Mouse (Mus musculus): ENCODE measurements at regions not wholly inside any gene's neighbourhood (a gene's known extent, or its start where the extent isn't known, plus 50 kb on each side); places are given as distances from the start of the nearest gene placed in this dataset.

DNA sequence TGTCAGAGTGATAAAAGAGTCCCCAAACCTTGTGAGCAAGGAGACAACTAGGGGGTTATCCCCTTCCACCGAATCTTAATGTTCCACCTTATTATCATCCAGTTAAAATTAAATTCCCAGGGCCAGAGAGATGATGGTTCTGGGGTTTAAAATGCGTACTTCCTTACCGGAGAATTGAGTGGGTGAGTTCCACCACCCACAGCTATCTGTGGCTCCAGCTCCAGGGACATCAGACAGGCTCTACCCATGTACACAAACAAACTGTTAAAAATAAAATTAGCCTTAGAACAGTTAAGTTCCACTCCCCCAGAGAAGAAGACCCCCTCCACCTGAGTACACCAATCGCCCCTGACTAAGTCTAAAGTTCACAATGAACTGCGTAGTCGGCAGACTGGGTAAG lies 52.0 kb upstream of the Mgat5 start:
- no peak for DNase-seq

DNA sequence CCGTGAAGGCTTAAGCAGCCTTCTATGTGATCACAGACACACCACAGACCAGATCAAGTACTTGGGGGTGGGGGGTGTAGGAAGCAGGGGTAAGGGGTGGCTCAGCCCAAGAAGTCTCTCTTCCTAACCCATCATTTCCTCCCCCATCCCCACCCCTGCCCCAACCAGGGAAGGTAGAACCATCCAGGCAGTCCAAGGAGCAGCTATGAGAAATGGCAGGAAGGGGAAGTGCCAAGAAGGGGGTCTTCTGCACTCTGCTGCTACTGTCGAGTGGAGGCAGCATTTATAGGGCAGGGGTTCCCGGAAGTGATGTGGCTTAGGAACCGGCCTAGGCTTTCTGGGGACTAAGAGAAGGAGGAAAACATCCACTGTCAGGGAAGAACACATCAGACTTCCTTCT lies 69.3 kb upstream of the Mgat5 start:
- no peak for DNase-seq

- no peak for DNase-seq
Measured at GRCm38 (mm10) chr1:127131871-127132270, 72.9 kb upstream of the Mgat5 start.

GRCm38 (mm10) chr1:127124862-127125261 lies 80.0 kb upstream of the Mgat5 start:
- no peak for DNase-seq

- DNase-seq: no peak
Measured at GRCm38 (mm10) chr1:127118019-127118418, 86.8 kb upstream of the Mgat5 start.

DNA sequence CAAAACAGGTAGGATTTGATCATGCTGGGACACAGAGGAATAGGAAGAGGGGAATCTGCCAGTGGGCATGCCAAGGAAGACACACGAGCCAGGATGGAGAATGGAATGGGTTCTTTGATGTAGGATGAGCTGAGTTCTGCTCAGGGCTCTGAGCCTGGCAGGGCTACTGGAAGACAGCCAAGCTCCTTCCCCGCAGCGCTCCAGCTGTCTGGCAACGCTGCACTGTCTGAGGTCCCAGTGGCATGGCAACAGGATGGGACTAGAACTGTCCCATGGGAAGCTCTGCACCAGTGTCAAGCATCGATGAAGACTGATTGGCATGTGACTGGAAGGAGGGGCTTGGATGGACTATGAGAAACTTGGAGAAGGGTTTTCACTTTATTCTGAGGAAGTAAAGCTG lies 97.3 kb upstream of the Mgat5 start:
- DNase-seq: no peak

GRCm38 (mm10) chr1:127105861-127106260 lies 99.0 kb upstream of the Mgat5 start:
- DNase-seq: no peak

DNA sequence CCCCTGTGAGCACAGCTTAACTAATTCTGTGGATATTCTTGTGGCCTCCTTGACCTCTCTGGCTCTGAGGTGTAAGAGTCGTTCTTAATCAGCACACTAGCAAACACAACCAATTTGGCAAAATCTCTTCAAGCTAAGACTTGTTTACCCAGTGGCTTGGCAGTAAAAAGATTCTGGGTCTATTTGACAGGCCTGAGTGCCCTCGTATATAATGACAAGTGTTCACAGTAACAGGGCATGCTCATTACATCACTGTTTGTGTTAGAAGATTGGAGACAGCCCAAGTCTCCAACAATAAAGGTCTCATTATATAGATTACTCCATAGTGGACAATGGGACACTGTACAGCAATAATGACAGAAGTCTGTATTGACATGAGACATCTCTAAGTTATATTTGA lies 101.2 kb upstream of the Mgat5 start:
- DNase-seq: no peak

DNA sequence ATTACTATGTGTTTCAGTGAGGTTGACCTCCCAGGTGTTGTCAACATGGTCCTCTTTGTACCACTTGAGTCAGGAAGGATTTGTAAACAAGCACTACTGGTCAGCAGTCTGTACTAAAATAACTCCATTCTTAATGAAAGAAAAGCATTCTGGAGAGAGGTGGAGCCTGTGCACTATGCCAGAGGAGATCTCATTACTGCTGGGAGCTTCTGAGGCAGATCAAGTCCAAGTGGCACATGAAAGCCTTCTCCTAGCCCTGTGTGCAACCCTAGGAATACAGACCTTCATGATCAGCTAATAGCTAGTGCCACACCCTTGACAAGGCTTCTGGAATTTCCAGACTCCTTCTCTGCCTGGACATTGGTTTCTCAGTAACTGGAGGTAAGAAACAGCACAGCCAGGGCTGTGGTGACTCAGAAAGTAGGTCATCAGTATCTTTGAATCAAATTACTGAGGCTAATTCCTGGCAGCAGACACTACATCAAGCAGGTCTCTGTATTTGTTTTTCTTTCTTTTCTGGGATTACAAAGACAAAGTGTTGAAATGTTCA lies 105.9 kb upstream of the Mgat5 start:
- DNase-seq: no peak

- no peak for DNase-seq
Measured at GRCm38 (mm10) chr1:127087616-127088015, 117.2 kb upstream of the Mgat5 start.

DNA sequence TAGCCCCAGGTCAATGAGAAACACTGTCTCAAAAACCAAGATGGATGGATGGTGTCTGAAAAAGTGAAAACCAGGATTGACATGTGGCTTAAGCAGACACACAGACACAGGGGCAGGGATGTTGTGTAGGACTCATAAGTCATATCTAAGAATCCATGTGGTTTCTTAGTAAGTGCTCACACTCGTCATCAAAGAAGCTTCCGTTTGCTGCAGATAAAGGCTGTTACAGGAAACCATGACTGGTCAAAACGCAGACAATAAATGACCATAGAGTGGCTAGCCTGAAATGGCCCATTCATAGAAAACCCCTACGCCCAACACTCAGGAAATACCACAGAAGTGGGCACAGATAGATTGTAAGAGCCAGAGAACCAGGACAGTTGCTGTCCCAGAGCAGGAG lies 118.8 kb upstream of the Mgat5 start:
- no peak for DNase-seq

- DNase-seq: no peak
Measured at GRCm38 (mm10) chr1:127083761-127084308, 121.0 kb upstream of the Mgat5 start.

DNA sequence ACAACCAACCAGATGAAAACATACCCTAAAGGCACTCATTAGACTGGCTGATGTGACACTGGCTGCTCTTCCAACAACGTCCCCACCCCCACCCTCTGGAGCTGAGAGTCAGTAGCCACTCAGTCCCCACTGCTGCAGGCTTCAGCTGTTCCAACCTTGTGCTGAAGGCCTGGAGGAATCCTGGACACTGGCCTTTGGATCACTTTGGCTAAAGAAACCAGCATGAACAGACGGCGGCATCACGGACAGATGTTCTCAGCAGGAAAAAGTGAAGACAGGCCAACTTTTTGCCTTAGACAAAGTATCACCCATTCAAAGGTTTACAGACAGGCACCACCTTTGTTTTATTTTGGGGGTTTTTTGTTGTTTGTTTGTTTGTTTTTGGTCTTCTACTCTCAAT lies 125.8 kb upstream of the Mgat5 start:
- no peak for DNase-seq

DNA sequence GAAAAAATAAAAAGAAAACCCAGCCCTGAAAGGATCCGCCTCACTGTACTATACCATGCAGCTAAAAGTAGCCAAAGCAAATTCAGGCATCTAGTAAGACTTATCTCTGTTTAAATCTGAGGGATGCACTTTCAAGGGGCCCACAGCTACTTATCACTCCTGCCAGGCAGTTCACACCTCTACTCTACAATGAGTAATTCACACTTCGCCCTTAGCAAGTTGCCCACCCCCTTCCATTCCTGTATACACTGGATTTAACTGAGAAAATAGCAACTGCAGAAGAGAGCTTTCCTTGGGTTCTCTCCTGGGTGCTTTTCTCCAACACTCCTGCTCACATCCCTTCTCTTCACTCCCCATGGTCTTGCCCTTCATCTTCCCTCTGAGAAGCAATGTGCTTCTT lies 142.4 kb upstream of the Mgat5 start:
- no peak for DNase-seq

GRCm38 (mm10) chr1:127045711-127046420 lies 158.9 kb upstream of the Mgat5 start:
- DNase-seq: no peak

DNA sequence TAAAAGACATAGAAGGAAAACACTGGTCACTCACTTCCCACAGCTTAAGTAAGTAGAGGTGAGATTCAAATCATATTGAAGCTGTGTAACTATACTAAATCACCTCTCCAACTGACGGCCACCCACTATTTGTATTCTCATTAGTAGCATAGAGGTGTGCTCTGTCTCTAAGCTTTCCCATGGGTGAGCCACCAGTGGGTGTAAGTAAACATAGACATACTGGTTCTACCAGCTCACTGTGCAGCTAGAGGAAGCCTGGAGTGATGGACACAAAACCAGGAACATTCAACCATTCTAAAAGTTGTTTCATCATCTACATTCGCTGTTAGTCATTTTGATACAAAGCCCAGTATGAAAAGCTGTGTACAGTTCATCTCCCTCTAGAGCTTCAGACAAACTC lies 170.1 kb upstream of the Mgat5 start:
- no peak for DNase-seq

- no peak for DNase-seq
Measured at GRCm38 (mm10) chr1:127031563-127031962, 173.3 kb upstream of the Mgat5 start.

DNA sequence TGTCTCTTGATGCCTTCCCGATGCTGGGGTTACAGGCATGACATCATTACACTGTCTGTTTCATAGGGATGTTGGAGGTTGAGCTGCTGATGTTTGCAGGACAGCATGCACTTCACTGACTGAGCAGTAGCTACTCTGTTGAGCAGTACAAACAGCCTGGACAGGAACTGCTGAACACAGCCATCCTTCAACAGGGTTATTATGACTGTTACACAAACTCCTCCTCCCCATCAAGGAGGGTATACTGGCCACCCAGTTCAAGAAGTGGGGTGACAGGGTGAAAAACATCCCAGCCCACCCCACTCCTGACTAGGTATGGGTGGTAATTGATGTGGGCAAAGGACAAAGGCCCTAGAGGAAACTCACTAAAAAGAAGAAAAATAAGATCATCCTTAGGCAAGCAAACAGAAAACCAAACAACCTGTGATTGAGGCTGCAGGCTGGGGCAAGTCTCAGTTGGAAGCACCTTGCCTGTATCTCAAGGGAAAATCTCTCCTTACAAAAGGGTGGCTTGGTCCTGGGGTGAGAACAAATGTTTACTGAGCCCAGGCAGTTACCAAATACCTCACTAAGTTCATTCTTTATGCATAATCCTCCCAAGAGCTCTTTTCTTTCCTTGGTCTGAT lies 175.8 kb upstream of the Mgat5 start:
- no peak for DNase-seq

DNA sequence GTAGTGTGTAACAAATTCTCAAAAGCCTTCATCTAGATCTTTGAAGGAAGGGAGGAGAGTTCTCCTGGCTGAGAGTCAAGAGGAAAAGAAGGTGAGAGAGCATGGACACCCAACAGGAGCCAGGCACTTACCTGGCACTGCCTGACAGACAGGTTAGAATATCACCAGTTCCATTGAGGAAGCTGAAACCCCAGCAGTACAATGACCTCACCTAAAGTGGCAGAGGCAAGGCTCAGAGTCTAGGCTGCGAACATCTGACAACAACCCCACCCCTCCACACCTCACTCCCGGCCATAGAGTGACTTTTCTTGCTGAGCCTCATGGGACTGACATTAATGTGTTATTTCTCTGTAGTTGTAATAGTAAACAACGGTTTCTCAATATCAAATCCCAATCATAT lies 181.7 kb upstream of the Mgat5 start:
- DNase-seq: no peak

DNA sequence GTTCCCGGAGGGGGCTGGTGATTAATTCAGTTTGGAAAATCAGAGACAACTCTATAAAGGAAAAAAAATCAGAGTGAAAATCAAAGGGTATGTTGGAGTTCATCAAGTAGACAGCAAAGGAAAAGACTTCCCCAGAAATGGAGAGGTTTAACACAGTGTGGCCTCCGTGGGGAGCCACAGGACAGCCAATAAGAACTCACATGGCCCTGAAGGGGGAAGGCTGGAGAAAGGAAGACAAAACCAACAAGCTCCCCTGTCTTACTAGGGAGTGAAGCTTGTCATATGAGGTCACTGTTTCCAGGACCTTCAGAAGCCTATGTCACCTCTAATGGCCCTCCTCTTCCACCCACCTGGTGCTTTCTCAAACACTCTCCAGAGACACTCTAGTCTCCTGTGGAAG lies 187.1 kb upstream of the Nckap5 start:
- DNase-seq: peak; percentile 24

GRCm38 (mm10) chr1:127015894-127016245 lies 185.3 kb upstream of the Nckap5 start:
- no peak for DNase-seq

DNA sequence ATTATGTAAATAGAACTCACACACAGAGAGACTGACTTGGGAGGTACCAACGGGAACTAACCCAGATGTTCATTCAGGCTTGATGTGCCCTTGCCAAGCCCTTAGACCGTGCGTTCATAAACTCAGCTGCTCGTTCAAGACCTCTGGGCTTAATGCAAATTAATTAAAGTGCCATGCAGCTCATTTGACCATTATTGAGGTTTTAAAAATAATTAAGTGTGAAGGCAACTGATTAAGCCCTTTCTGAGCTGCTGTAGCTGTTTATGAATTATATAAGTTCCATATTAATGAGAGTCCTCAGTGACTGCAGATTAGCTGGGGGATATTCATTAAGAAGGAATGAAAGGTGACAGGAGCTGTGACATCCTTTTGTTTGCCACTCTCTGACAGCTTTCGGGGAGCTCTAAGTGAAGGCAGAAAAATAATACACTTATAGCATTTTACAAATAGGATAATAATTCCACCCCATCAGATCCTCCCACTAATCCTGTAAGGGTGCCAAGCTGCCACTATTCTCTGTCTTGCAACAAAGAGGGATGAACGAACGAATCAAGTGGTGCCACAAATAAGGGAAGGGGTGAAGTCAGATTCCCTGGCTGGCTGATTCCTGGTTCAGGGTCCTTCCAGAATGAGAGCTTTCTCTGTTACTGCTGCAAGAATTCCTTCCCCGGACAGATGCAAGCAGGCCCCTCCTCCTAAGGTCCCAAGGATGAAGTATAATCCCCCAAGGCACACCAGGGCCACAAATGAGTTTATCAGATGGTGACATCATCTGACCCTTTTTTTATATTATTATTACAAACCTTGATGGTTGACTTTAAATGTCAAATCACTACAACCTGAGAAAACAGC lies 184.7 kb upstream of the Nckap5 start:
- DNase-seq: no peak

- peak; percentile 19 for DNase-seq
Measured at GRCm38 (mm10) chr1:127011901-127012300, 181.3 kb upstream of the Nckap5 start.

DNA sequence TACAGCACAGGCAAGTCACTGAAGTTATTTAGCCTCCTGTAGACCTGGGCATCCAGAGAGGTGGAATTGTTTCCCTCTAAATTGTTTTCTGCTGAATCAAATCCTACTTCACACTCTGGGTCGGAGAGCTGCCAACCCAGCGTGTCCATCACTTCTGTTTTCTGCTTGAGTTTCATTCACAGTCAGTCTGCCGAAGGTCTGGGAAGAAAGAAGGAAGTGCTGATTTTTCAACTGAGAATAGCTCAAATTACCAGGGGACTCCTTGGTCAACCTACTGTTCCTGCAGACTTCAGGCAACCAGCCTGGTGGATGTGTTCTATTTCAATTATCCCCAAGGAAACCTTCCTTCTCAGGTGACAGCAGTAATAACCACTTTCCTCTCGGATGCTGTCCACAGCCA lies 179.1 kb upstream of the Nckap5 start:
- no peak for DNase-seq
